Mouse (Mus musculus): Measurements from ENCODE around the gene Prkar1a.

DNA sequence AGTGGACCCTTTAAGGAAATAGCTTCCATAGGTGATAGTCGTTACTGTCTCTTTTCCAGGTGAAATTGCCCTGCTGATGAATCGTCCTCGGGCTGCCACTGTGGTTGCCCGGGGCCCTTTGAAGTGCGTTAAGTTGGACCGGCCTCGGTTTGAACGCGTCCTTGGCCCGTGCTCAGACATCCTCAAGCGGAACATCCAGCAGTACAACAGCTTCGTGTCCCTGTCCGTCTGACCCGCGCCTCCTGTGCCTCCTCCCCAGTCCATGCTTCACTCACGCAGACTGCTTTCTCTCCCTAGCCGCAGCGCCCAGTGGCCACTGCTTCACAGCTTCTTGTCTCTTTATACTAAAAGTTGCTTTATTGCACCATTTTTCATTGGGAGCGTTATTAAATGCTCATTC is 18.2 kb downstream of the Prkar1a start:
- TF ChIP-seq GATA1 (IDR thresholded peaks at IDR 0.05; ENCODE audit: borderline replicate concordance, low read length) (no peak), FLI1 (IDR thresholded peaks at IDR 0.05; ENCODE audit: low read length) (no peak)

Data from megakaryocyte, embryonic 14.5 days (primary cell).